Mouse (Mus musculus) megakaryocyte-erythroid progenitor cell, adult 5-6 weeks (primary cell): Measurements from ENCODE around the gene Bcl6b. TPM values are rescaled to one million over a fixed set of nuclear protein-coding genes. Genes with fewer than 3 reads are reported as not detected.

Source experiments
- ATAC-seq: replicated peaks from 2 replicates; pipeline ENCODE4 v1.8.0; 2016; ENCODE audit warnings: mild to moderate bottlenecking, inconsistent platforms; ENCODE audit not compliant: severe bottlenecking, poor library complexity, low FRiP score, low TSS enrichment
- total RNA-seq, 2 experiments: library from RNA; stranded (forward) in 1 of 2; stranded (reverse) in 1 of 2; fragments of 200-1000, 215-1000 nt in 1 of 2; fragments of >200 nt in 1 of 2; fragmentation: Nextera tagmentation in 1 of 2; gene quantifications; 2 replicates each; pipeline ENCODE4 v1.2.3; 2014 to 2017

Bcl6b gene
- total RNA-seq, 2 experiments from 2014 or later: 0.28 TPM; not detected in 1

DNA sequence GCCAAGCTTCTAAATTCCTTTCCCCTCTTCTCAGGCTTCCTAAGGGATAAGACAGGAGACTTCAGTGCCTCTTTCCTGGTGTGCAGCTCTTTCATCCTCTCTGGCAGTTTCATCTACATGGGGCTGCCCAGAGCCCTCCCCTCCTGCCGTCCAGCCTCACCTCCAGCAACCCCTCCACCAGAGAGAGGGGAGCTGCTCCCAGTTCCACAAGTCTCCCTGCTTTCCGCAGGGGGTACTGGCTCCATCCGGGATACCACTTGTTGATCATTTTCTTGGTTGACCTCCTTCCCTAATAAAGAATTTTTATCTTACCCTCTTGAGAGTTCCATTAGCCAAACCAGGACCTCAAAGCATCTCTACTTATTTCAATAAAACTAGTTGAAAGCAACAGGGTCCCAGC lies 13.5 kb downstream of the Bcl6b start:
- ATAC-seq: no peak

DNA sequence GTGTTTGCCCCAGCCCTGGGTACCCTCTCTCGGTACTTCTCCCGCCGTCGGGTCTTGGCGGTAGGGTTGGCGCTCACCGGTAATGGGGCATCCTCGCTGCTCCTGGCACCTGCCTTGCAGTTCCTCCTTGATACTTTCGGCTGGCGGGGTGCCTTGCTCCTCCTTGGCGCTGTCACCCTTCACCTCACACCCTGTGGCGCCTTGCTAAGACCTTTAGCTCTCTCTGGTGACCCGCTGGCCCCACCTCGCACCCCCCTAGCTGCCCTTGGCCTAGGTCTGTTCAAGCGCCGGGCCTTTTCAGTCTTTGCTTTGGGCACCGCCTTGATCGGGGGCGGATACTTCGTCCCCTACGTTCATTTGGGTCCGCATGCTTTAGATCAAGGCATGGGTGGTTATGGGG lies 14.3 kb downstream of the Bcl6b start:
- ATAC-seq: no peak

DNA sequence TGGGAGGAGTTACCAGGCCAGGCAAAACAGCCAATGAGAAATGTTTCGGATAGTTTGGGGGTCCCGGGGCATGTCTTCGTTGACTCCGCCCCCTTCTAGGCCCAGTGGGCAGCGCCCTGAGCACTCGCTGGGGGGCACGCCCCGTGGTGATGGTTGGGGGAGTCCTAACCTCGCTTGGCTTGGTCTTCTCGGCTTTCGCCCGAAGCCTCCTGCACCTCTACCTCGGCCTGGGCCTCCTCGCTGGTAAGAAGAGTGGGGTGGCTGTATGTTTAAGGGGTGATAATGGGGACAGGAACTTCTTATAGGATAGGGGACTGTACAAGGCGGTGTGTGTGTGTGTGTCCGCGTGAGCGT lies 14.8 kb downstream of the Bcl6b start:
- no peak for ATAC-seq

DNA sequence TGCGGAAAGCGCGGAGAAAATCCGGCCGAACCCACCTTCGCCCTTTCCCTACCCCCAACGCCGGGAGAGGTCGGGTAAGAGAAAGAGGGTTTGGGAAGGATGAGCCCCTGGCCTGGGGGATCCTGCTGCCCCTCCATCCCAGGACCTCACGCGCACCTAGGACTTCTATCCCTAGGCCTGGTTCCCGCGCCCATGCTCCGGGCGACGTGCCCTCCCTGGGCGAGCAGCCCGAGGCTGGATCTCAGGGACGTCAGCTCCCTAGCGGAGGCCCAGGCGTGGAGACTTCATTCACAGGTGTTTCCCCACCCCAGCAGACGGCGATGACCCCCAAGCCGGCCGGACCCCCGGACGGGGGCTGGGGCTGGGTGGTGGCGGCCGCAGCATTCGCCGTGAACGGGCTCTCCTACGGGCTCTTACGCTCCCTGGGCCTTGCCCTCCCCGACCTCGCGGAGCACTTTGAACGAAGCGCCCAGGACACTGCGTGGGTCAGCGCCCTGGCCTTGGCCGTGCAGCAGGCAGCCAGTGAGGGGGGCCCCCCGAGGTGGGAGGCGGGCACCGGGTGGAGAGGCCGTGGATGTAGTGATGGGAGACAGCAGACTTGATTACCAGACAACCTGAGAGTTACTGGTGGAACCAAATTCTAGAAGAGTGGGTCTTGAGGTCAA lies 15.3 kb downstream of the Bcl6b start:
- ATAC-seq: no peak; the same call in 1 of the 2 replicates

DNA sequence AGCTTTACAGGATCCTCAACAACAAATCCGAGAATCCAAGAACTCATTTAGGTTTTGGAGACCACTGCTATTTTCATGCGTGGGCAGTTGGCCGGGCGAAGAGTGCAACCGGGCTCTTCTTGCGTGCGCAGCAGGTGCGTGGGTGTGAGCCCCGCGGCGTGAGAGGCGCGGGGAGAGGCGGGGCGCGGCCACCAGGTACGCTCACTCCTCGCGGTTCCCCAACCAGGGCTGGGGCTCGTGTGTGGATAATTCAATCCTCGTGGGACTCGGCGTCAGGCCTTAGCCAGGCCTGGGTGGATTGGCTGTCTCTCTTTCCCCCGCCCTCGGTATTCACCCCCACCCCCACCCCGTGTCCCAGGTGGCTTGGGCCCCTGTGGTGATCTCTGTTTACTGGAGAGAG lies 15.9 kb downstream of the Bcl6b start:
- no peak for ATAC-seq

DNA sequence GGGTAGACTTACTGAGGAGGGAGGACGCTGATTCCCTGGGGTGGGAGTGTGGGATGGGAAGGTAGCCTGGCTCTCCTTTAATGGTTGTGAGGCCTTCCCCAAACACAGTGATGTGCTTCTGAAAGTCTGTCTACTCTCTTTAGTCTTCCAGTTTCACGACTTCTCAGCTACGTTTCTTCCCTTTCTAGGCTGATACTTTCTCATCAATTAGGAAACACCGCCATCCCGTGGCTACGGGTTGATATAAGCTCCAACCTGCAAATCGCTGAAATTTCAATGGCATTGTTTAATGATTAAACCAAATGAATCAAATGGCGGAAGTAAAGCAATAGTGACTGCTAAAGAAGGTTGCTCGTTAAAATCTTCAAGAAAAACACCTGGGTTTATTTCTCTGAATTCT lies 16.7 kb downstream of the Bcl6b start:
- peak; percentile 40; the same call in 1 of the 2 replicates for ATAC-seq

DNA sequence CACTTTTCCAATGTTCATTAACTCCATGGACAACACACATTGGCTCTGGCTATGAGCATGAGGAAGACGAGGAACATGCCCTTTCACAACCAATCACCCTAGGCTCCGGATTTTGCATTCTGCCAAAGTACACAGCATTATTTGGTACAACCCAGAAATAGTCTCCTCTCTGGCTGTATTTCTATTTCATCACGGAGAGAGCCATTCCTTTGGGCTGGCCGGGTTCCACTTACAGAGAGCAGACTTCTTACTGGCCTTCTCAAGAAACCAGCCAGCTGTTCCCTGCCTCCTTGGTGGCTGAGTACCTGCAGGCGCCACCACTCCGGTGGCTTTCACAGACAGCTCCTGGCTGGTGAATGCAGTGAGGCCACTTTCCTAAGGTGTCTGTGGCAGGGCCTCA lies 17.2 kb downstream of the Bcl6b start, which contains the start of gene Slc16a11:
TSS of gene Slc16a11 (plus strand) at position 330 of the 400 bp plus-strand sequence.
- ATAC-seq: no peak

DNA sequence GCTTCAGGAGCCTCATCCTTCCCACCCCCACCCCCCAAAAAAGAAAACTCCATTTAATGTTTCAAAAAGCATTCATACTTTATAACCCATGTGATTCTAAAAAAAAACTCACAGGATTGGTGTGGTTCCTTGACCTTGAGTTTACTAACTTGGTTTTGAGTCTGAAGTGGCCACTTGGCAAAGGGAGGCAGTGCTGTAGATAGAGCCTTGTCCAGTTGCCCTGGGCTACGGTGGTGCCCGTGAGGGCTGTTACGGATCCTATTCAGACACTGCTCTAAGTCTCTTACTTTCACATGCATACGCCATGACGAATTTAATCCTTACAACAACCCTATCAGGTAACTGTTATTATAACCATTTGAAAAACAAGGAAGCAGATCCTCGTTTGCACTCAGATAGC lies 17.6 kb downstream of the Bcl6b start:
- ATAC-seq: no peak

DNA sequence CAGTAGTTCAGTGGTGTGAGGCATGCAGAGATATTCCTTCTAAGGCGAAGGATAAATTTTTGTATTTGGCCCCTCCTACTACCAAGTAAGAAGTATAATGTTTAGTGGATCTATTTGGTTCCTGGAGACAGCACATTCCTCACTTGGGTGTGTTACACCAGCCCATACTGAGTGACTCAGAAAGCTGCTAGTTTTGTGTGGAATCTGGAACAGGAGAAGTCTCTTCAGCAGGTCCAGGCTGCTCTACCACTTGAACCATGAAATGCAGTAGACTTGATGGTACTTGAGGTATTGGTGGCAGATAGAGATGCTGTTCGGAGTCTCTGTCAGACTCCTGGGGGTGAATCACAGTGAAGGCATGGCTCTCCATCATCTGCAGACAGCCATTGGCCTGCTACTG lies 18.9 kb downstream of the Bcl6b start:
- ATAC-seq: no peak

DNA sequence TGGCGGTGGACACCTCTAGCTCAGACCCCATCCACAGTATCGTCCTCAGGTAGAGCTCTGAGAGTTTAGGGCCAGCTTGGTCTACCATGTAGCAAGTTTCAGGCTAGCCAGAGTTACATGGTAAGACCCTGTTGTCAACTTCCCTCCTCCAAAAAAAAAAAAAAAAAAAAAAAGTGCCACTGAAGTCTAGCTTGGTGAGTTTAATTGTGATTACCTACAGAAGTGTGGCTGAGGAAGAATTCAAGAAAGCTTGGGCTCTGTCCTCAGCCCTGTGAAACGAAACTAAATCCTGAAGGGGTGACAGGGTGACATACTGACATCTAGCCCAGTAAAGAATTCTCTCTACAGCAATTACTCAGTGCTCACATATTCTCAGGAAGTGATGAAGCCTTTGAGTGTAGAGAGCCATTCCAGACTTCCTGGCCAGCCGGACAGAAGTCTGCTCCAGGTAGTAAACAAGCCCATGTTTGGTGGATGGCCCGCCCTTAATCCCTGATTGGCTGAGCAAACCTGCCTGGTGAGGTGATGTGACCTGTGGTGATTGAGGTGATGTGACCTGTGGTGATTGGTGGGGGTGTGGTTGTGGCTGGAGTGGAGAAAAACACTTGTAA lies 20.7 kb downstream of the Bcl6b start:
- no peak for ATAC-seq

DNA sequence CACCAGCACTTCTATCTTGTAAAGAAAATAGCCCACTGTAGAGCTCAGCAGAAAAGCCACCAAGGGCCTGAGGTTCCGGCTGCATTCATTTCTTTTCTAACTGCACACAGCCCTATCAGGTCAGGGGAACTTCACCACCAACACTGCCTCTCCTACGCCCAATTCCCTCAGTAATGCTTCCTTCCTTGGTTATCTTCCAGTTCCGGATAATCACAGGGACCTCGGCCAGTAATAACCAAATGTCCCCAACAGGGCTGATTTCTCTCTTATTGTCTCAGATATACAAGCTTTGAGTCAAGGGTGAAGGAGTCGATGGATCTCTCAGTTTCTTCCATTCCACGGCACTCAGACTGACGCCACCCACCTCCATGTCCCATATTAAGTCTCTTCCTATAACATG lies 22.3 kb downstream of the Bcl6b start:
- no peak for ATAC-seq

DNA sequence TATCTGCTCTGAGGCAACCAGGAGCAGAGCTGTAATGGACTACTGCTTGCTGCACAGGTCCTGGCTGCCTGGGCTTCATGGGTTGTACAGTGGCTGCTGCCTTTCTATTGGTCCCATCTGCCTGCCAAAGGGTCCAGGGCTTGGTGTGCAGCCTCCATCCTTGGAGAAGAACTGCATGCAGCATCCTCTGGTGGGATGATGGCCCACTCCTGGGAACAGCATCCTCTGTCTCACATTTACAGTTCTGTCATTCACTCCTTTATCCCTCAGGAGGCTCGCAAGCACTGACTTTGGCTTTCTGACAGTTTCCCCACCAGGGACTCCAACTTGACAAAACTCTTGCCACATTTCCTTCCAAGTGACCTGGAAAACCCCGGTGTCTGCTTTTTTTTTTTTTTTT lies 22.8 kb downstream of the Bcl6b start:
- ATAC-seq: no peak

DNA sequence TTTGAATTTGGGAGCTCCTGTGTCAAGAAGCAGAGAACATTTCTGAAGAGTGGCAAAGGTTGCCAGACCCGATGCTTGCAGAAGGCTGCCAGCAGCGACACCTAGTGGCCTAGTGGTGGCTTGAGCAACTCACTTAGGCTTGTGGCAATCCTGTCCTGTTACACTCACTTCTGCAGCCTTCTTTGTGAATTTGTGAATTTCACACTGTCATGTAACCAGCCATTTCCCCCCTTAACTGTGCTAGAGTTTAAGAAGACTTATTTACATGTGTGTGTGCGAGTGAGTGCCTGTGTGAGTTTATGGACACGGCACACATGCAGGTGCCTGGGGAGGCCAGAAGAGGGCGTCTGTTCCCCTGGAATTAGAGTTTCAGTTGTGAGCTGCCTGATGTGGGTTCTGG lies 27.9 kb downstream of the Bcl6b start:
- peak; percentile 83 for ATAC-seq

DNA sequence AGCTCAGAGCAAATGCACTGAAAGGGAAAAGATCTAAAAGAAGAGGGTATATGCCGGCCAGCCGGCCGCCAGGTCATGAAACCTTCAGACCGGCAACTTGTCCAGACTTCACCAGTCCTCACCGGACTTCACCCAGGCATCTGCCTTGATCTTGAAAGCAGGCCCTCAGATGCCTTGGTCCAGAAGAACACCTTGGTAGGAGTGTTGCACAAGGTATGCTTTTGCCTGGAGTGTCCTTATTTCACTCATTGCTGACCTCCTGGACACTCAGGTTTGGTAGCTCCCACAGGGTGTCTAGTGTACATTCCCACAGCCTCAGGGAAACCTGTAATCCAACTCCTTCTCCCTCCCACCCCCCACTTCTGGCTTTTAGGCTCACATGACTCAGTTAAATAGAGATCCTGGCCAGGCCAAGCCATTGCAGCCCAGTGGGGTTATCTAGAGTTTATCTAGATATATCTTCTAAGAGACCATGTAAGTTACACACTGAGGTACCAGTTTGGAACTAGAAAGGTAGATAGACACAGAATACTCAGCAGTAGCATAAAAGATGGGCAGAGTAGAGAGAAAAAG lies 29.5 kb downstream of the Bcl6b start:
- ATAC-seq: no peak

DNA sequence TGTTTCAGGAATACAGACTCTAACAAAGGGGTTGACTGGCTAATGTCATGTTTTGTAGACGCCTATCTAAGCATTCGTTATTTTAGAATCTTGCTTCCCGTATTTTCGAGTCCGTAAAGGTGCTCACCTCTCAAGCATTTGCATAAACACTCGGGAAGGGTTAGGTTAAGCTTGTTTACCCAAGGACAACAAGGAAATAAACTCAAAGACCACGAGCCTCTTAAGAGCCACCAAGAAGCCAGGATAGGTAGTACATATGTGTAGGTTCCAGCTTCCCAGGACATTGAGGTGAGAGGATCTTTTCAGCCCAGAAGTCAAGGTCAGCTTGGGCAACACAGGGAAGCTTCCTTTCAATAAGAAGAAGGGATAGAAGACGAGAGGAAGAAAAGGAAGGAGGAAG lies 30.5 kb downstream of the Bcl6b start:
- ATAC-seq: no peak

DNA sequence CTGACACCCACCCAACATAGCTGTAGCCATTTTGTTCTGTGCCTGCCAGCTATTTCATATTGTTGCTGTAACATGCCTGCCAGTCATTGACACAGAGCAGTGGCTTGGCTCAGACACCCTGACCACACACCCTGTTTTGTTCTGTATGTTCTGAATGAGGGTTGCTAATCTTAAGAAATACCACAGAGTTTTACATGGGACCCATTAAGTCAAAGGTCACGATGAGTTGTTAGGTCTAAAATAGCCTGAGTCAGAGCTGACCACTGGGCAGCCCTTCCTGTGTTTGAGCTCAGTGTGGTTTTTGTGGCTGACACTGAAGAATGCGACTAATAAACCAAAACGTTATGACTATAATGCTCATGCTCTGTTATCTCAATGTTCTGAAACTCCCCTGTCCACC lies 31.3 kb downstream of the Bcl6b start:
- ATAC-seq: no peak

DNA sequence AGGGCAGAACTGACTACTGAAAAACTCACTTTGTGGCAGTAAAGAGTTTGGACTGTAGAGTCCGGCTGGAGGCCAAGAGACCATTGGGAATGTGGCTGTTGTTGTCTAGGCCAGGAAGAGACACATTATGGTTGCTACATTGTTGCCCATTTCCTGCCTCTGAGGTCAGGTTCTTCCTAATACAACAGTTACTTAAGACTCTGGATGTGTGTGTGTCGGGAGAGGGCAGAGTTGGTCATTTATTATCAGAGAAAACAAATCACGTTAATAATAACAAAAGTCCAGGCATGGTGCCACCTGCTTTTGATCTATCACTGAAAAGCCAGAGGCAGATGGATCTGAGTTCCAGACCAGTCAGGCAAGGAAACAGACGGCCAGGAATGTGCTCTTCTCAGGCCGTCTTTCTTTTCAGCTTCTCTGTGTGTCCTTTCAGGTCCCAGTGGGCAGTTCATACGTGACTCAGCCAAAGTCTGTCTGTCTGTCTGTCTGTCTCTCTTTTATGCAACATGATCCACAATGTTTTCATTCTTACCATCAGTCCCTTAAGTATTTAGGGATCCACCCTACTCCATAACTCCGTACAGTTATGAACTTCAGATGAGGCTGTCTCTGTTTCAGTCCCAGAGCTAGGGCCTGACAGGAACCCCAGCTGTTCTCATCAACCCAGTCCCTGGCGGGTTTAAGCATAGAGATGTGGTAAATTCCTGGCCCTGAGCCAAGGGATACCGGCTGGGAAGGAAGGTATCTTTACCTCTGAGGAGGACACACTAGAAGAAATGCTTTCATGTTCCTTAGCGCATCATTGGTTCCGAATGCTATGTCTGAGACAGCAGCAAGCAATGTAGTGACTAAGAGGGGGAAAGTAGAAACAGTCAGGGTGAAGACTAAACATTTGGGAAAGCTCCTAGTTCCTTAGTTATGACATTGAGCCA lies 36.0 kb downstream of the Bcl6b start:
- ATAC-seq: no peak

DNA sequence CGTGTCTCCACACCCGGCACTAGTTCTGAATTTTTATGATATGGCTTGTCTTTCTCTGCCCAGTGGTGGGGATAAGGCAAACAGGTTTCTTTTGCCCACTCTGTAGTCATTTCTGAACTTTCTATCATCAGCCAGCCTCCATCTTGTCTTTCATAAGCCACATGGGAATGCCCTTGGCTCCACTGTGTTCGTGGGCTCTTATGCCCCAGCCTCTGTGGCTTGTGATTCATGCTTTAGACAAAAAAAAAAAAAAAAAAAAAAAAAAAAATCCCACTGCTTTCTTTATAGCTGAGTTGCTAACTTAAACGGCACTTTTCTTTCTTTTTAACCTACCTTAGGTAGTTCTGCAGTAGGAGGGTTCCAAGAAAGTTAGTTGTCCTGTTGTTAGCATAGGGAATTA lies 37.4 kb downstream of the Bcl6b start:
- no peak for ATAC-seq

DNA sequence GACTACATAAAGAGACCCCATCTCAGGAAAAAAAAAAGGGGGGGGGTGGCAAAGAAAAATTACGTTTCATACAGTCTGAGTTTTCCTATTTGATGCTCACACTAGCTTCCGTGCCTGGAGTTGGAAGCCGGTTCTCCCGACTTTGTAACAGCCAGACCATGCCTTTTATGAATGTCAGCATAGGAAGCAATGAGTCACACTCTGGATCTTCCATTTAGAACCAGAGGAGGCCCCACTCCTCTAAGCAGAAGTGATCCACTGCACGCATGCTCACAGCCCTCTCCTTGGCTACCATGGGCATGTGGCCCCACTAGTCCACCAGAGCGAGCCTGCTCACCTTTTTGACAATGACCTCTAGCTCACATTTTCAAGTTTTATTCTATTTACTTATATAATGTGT lies 38.4 kb downstream of the Bcl6b start:
- ATAC-seq: no peak
